Mouse (Mus musculus) c-Kit-positive CD71-positive TER-119-negative erythroid progenitor cells, embryonic 14.5 days (primary cell): Measurements from ENCODE around the gene Kcnj6.

Experiments
- DNase-seq: peaks from one replicate; pipeline ENCODE4 v3.0.0-alpha.2; 2013; ENCODE audit warnings: low read depth

The Kcnj6 gene

GRCm38 (mm10) chr16:94767606-94768005, 229.9 kb downstream of the Kcnj6 start:
- no peak for DNase-seq

DNA sequence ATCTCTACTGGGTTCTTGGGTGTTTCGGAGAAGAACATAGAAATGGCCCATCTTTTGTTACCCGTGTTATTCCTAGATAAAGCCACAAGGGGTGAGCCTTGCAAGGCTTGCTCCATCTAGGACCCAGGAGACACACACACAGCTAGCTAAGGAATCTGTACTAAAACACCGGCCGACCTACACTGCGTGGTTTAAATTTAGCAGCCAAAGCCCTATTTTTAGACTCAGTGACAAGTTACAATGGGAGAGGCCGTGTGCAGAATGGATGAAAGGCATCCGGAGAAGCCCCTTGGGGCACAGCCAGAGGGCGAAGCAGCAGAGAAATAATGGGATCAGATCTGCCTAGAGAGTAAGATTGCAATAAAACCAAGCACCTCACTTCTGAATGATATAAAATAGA, 232.4 kb downstream of the Kcnj6 start:
- DNase-seq: no peak

- peak; percentile 41 for DNase-seq
These were observed 236.8 kb downstream of the Kcnj6 start for GRCm38 (mm10) chr16:94760732-94761131.

DNA sequence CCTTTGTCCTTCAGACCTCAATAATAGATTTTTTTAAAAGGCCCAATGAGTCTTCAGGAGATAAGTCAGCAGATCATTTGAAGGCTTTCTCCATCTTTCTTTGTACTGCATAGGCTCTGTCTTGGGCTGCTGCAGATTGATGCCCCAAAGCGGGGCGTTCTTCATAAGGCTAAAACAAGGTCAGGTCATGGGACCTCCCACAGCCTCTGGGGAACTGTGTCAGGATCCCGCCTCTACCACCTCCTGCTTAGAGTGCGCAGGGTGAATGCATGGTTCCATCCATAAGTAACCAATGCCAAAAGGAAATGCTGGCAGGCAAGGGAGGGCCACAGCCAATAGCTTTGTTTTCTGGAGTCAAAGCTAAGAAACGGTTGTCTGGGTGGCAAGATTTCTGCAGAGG, 237.7 kb downstream of the Kcnj6 start:
- DNase-seq: no peak

GRCm38 (mm10) chr16:94758606-94759005, 238.9 kb downstream of the Kcnj6 start:
- no peak for DNase-seq

- DNase-seq: no peak
These were observed 241.1 kb downstream of the Kcnj6 start for GRCm38 (mm10) chr16:94756352-94756751.

DNA sequence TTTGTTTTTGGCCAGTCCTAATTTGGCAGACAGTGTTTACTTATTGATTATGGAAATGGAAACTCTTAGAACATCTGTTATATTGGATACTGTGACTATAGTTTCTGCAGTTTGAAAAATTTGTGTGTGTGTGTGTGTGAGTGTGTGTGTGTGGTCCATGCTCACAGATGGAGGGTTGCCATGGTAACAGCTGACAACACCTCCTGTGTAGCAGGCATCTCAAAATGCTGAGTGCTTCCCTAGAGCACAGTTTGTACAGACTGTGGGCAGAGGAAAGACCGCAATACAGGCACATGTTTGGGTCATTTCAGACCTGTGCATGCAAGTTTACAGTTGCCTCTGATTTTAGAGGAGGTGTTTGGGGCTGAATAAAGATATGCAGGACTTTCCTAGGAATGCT, 244.0 kb downstream of the Kcnj6 start:
- DNase-seq: no peak

- no peak for DNase-seq
These were observed 244.7 kb downstream of the Kcnj6 start for GRCm38 (mm10) chr16:94752781-94753180.

DNA sequence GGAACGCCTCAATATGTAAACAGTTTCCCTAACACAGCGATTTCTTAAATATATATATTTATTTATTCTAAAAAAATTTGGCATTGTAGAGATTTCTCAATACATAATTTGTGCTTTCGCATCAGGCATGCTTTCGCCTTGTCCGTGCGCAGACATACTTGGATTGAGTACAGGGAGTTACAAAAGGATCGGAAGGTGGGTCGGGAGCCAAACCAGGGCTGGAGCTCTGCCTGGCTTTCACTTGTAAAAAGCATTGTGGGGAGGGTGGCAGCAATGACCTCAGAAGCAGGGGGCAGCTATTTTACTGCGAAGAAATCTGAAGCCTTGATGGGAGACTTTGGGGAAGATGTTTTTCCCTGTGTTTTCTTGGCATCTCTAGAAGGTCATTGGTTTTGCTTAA, 252.5 kb downstream of the Kcnj6 start:
- no peak for DNase-seq

DNA sequence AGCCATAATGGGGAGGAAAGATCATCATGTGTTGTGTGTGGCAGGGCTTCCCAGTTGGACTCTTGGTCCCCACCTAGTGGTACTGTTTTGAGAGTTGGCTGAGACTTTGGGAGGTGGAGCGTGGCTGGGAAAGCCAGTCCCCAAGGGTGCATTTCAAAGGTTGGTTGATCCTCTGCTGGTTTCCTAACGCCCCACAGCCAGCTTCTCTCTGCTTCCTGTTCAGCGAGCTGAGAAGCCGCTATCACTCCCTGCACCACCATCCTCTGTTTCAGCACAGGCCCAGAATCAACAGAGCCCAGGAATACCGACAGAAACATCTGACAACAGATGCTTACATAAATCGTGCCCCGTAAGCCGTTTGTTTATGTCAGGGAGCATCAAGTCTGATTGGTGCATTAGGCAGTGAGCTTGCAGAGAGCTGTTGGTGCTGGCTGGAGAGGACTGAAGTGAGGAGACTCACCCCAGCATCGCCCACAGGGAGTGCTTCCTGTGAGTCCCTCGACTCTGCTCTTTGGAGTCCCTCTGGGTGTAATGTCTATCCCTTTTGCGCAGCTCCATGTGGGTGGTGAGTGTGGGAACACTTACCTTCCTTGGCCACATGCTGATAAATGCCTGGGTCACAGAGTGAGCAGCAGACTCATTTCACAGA, 253.5 kb downstream of the Kcnj6 start:
- DNase-seq: peak; percentile 31

DNA sequence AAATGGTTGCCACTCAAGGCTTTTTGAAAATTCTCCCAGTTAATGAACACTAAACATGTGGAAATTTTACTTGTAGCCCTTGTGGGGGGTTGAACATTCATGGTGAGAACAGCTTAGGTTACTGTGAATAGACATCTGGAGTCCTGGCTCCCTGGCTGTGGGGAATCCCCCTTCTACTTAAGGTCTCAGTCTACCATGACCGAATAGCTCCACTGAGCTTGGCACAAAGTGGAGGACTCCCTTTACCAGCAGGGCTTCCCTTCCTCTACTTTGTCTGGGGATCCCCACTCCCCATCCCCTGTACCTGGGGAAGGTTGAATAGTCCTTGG, 260.2 kb downstream of the Kcnj6 start:
- no peak for DNase-seq

DNA sequence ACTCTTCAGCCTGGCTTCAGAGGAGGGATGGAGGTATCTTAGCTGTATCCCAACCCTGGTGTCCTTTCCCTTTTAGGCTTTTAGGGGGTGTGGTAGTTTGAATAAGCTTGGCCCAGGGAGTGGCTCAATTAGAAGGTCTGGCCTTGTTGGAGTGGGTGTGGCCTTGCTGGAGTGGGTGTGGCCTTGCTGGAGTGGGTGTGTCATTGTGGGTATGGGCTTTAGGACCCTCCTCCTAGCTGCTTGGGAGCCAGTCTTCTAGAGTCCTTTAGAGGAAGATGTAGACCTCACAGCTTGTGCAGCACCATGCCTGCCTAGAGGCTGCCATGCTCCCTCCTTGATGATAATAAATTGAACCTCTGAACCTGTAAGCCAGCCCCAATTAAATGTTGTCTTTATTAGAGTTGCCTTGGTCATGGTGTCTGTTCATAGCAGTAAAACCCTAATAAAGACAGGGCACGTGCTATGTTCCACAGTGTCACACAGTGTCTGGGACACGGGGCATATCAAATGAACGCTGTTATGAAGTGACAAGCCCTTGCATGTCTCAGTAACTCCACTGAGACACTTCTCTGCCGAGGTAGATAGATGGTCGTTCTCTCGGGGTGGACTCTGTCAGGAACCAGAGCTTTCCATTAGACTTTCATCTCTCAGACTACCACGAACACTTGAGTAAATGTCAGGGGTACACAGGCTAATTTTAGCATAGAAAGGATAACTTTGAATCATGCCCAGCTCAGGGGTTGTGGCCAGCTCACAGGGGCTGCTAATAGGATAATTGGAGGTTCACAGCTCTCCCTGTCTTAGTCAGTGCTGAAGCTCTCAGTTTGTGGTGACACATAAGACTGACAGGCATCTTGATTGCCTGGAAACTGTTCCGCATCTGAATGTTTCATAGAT, 260.8 kb downstream of the Kcnj6 start:
- no peak for DNase-seq

- DNase-seq: no peak
These were observed 262.0 kb downstream of the Kcnj6 start for GRCm38 (mm10) chr16:94735472-94735871.

DNA sequence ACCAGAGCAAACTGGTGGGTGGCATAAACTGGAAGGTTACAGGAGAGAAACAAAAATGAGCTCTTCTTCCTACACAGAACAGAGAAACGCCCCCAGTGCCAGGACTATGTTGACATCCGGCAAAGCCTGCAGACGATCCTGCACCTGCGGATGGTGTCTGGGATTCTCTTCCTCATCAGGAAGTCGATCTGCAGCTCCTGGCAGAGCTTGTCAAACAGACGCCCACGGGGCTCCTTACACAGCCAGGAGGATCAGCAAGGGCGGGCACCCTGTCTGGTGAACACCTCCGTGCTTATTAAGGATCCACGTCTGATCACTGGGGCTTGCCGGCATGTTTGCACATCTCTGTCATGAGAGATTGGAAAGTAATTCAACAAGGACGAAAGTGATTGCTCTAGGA, 266.5 kb downstream of the Kcnj6 start:
- no peak for DNase-seq

DNA sequence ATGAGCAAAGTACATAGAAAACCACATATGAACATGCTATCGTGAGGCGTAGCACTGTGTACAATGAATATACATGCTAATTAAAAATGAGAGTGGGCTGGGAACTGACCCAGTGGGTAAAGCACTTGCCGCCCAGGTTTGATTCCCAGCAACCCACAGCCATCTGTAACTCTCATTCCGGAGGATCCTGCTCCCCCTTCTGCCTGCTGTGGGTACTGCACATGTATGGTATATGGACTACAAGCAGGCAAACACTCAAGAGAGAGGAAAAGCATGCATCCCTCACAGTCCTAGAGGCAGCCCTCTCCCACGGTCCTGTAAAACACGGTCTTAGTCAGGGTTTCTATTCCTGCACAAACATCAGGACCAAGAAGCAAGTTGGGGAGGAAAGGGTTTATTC, 268.3 kb downstream of the Kcnj6 start:
- no peak for DNase-seq

DNA sequence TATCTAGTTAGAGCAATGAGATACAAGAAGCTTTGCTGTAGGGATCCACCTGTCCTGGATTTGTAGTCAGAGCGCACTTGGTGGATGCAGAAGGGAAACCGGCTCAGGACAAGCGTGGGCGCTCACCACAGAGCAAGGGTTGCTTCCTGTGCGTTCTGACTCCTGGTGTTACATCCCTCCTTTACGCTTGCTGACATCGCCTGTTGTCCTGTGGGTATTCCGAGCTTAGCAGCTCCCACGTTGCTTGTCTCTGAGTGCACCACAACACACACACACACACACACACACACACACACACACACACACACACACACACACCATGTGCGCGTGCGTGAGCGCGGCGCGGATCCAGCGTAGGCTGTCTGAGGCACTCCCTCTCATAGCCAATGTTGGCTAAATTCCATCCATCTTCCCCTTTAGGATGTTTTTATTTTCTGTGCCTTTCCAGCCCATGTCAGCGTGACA, 272.7 kb downstream of the Kcnj6 start:
- DNase-seq: no peak

GRCm38 (mm10) chr16:94724061-94724596, 273.4 kb downstream of the Kcnj6 start:
- peak; percentile 13 for DNase-seq

- DNase-seq: no peak
These were observed 274.6 kb downstream of the Kcnj6 start for GRCm38 (mm10) chr16:94722936-94723335.

DNA sequence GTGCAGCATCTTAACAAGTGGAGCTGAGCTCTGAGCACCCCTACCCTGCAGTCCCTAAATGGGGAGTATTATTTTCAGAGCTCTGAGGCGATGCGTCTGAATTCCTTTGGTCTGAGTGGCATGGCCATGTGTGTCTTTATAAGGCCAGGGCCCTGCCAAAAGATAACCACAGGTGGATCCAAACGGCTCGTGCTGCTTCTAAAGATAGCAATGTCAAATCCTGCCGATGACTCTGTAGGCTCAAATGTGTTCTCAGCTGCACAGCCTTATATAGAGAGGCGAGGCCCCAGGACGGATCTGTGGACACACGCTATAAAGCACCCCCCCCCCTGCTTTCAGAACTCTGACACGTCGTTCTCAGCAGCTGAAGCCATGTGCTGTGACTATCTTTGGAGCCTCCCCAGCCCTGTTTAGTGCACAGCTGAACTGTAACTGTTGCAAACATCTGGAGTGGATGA, 275.9 kb downstream of the Kcnj6 start:
- DNase-seq: no peak

GRCm38 (mm10) chr16:94720476-94721153, 276.9 kb downstream of the Kcnj6 start:
- no peak for DNase-seq

DNA sequence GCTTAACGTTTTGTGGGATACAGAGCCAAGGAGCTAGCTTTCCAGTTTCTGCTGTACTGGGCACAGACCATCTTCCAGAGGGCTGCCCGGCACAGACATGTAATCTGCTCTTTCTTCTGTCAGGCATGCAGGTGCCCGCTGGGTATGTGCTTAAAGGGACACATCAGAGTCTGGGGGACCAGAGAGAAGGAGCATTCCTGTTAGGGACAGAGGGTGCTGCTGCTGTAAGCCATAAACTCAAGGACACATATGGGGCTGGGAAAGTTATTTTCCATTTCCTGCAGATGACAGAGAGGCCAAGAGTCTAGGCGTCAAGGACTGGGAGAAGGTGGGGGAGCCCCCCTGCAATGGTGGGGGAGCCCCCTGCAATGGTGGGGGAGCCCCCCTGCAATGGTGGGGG, 278.0 kb downstream of the Kcnj6 start:
- no peak for DNase-seq

DNA sequence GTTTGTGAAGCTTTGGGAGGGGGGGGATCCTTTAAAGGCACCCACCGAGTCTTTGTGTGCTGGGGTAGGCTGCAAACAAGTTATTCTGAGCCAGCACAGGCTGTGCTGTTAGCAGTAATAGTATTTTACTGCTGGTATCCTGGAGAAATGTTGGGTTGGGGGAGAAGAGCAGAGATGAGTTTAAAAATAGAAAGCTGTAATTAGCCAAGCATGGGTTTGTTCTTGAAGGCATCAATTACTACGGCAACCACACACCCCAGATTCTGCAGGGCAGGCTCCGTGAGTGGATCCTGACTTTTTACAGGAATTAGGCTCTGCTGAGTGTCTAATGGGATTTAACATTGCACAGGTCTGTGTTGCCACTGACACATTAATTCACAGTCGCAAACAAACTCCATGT, 278.6 kb downstream of the Kcnj6 start:
- no peak for DNase-seq

DNA sequence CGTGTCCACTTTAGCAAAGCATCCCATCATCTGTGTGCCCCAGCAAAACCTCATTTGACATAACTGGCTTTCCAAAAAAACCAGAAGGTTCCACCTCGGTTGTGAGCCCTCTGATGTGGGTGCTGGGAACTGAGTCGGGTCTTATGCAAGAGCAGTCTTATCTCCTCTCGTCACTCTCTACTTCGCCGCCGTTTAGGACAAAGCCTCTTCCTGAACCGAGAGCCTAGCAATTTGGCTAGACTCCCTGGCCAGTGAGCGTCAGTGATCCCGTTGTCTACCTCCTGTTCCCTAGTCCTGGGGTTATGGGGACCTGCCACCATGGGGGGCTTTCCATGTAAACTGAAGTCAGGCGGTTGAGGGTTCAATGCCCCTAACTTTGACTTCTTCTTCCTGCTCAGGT, 280.4 kb downstream of the Kcnj6 start:
- no peak for DNase-seq
